Mouse (Mus musculus) neural tube, embryonic 15.5 days (tissue): ENCODE measurements around the gene Daam2. TPM values are rescaled to one million over a fixed set of nuclear protein-coding genes. Genes with fewer than 3 reads are reported as not detected.

Experiments used
- polyA plus RNA-seq: library from polyadenylated mRNA; unstranded; fragments of >200 nt; fragmentation: Nextera tagmentation; extraction: Ambion mirVana; gene quantifications from 2 replicates; pipeline ENCODE4 v1.2.1, GENCODE M21; 2015

The Daam2 gene
- polyA plus RNA-seq, 1 experiment from 2014 or later: 4.0 TPM

Other genes with a start within 250 kb of the Daam2 start
- 4.7 and 6.2 TPM in 2 replicates for gene Mocs1, start 136.0 kb downstream of the Daam2 start, polyA plus RNA-seq
- 2.1 and 3.7 TPM in 2 replicates for gene Kif6, start 50.8 kb upstream of the Daam2 start, polyA plus RNA-seq